8 mouse cellular contexts compared by ENCODE assay signal in genomic region chr2:165034131-165035057, GRCm38 (mm10). TPM values are rescaled to one million over a fixed set of nuclear protein-coding genes. Genes with fewer than 3 reads are reported as not detected.
DNase-seq lines count a peak whose midpoint lies in the region; ATAC-seq lines count a peak whose summit lies in the region.

TSS of gene Ncoa5 (minus strand) at chr2:165034867.

- H3K4me1 ChIP-seq in heart, embryonic 13.5 days = peaks cover 25% of the 10 kb centered on the region
- H3K4me1 ChIP-seq in liver, embryonic 12.5 days = peaks cover 34% of the 10 kb centered on the region
- peaks cover 14% of the 10 kb centered on the region; the same call in 1 of the 2 replicates for H3K4me1 ChIP-seq in stomach, embryonic 15.5 days

- peak; percentile 97 for DNase-seq in CD4-positive helper T cell, adult 2 months (ENCODE audit: low read depth, low spot score)
- DNase-seq in brain, embryonic 18.5 days (ENCODE audit: low read depth, low spot score) = peak; percentile 94
- peak; percentile 99 for DNase-seq in kidney, postnatal 10 days
- peak; percentile 90 to 94 for DNase-seq in natural killer cell, adult 2 months (ENCODE audit: low spot score in 2 of 2)

- H3K9me3 ChIP-seq in heart, embryonic 13.5 days = no peaks in the 10 kb centered on the region
- H3K9me3 ChIP-seq in liver, embryonic 12.5 days (replicated peaks) = no peaks in the 10 kb centered on the region
- H3K9me3 ChIP-seq in stomach, embryonic 15.5 days = no peaks in the 10 kb centered on the region

- under 1% methylated on average over 95 of the region's 111 CpGs for WGBS in heart, embryonic 13.5 days
- WGBS in liver, embryonic 12.5 days (ENCODE audit: insufficient replicate concordance) = 3% methylated on average over 94 of the region's 111 CpGs
- under 1% methylated on average over 100 of the region's 111 CpGs for WGBS in stomach, embryonic 15.5 days

- H3K27me3 ChIP-seq in heart, embryonic 13.5 days (replicated peaks) = peaks cover 9% of the 10 kb centered on the region; the same call in 1 of the 2 replicates
- peaks cover 4% of the 10 kb centered on the region; the same call in 1 of the 2 replicates for H3K27me3 ChIP-seq in liver, embryonic 12.5 days (replicated peaks)
- no peaks in the 10 kb centered on the region for H3K27me3 ChIP-seq in stomach, embryonic 15.5 days (replicated peaks)

- H3K27ac ChIP-seq in heart, embryonic 13.5 days (replicated peaks) = peak within 1 kb of the TSS; percentile 68
- peak within 1 kb of the TSS; percentile 80 for H3K27ac ChIP-seq in liver, embryonic 12.5 days
- peak within 1 kb of the TSS; percentile 77 for H3K27ac ChIP-seq in stomach, embryonic 15.5 days

- H3K4me2 ChIP-seq in heart, embryonic 13.5 days = peak within 1 kb of the TSS; percentile 86
- peak within 1 kb of the TSS; percentile 89 for H3K4me2 ChIP-seq in liver, embryonic 12.5 days
- peak within 1 kb of the TSS; percentile 78 for H3K4me2 ChIP-seq in stomach, embryonic 15.5 days

- ATAC-seq in erythroid progenitor cell, adult 5-6 weeks (replicated peaks; ENCODE audit: low FRiP score, poor library complexity, severe bottlenecking) = peak; percentile 96
- ATAC-seq in heart, embryonic 13.5 days (ENCODE audit: extremely low read depth, insufficient number of reproducible peaks, low FRiP score, low TSS enrichment) = peak; percentile 89
- ATAC-seq in liver, embryonic 12.5 days = peak; percentile 94
- peak; percentile 94 for ATAC-seq in stomach, embryonic 15.5 days (ENCODE audit: insufficient read depth, low FRiP score, low read depth)

- peak within 1 kb of the TSS; percentile 98 for H3K9ac ChIP-seq in heart, embryonic 13.5 days
- peak within 1 kb of the TSS; percentile 92 for H3K9ac ChIP-seq in liver, embryonic 12.5 days
- peak within 1 kb of the TSS; percentile 91 for H3K9ac ChIP-seq in stomach, embryonic 15.5 days

- H3K4me3 ChIP-seq in heart, embryonic 13.5 days = peak within 1 kb of the TSS; percentile 94
- H3K4me3 ChIP-seq in liver, embryonic 12.5 days = peak within 1 kb of the TSS; percentile 91
- H3K4me3 ChIP-seq in stomach, embryonic 15.5 days (replicated peaks) = peak within 1 kb of the TSS; percentile 92

- H3K36me3 ChIP-seq in heart, embryonic 13.5 days = no peaks in the 10 kb centered on the region
- H3K36me3 ChIP-seq in liver, embryonic 12.5 days = 0 out of 2 replicates have a peak, but pooled peaks cover 3% of the 10 kb centered on the region
- H3K36me3 ChIP-seq in stomach, embryonic 15.5 days = no peaks in the 10 kb centered on the region

RNA-seq across cellular contexts. Expression of gene Ncoa5, which starts in this region (rescaled TPM):
- total RNA-seq in erythroid progenitor cell, adult 5-6 weeks (2015; ENCODE audit: low replicate concordance) = 8.4 and 9.0 TPM in 2 replicates
- total RNA-seq in erythroid progenitor cell, adult 5-6 weeks (2017; ENCODE audit: low replicate concordance) = 13.5 and 20.0 TPM in 2 replicates
- 40.0 and 42.2 TPM in 2 replicates for polyA plus RNA-seq in heart, embryonic 13.5 days (2015; fragmentation: Nextera tagmentation; extraction: Ambion mirVana)
- 33.2 and 34.4 TPM in 2 replicates for polyA plus RNA-seq in liver, embryonic 12.5 days (2016; fragmentation: Nextera tagmentation; extraction: Ambion mirVana)
- polyA plus RNA-seq in stomach, embryonic 15.5 days (2015; fragmentation: Nextera tagmentation; extraction: Ambion mirVana) = 58.6 and 60.6 TPM in 2 replicates

Comparison
In these comparisons a context has a peak if more than half of its experiments do, and no peak if none do; other contexts are left out.
1. Peak in every context shown above with its lines: DNase-seq, ATAC-seq, H3K4me3 ChIP-seq and H3K27ac ChIP-seq.